Mouse (Mus musculus) forebrain, embryonic 10.5 days (tissue): ENCODE results near the gene Noc3l. TPM values are rescaled to one million over a fixed set of nuclear protein-coding genes. Genes with fewer than 3 reads are reported as not detected.

Experiments
- DNase-seq: peaks from one replicate; pipeline ENCODE4 v3.0.0-alpha.2; 2017; ENCODE audit warnings: low spot score; ENCODE audit errors: extremely low spot score
- H3K27ac ChIP-seq: fragments of 300-500 bp; sonication (generic); 2 replicates; pipeline ENCODE4 v1.5.1; 2016; ENCODE audit warnings: mild to moderate bottlenecking
- H3K27me3 ChIP-seq: fragments of 300-500 bp; sonication (generic); 2 replicates; pipeline ENCODE4 v1.6.1; 2016; ENCODE audit warnings: mild to moderate bottlenecking; ENCODE audit not compliant: poor library complexity, severe bottlenecking
- H3K36me3 ChIP-seq: fragments of 300-500 bp; sonication (generic); replicated peaks from 2 replicates; pipeline ENCODE4 v1.6.1; 2016; ENCODE audit warnings: mild to moderate bottlenecking, moderate library complexity
- H3K4me1 ChIP-seq: fragments of 300-500 bp; sonication (generic); 2 replicates; pipeline ENCODE4 v1.6.1; 2016
- H3K4me3 ChIP-seq: fragments of 300-500 bp; sonication (generic); 2 replicates; pipeline ENCODE4 v1.5.1; 2016; ENCODE audit warnings: mild to moderate bottlenecking, moderate library complexity
- H3K9me3 ChIP-seq: fragments of 300-500 bp; sonication (generic); 2 replicates; pipeline ENCODE4 v1.6.1; 2016; ENCODE audit warnings: mild to moderate bottlenecking, moderate library complexity
- whole genome bisulfite sequencing: fragments of 180-500 bp; shearing (Covaris S2); methylation state at CpG from one replicate; pipeline ENCODE4 v1.1.7; 2016; 5-methylcytosine and 5-hydroxymethylcytosine counted together
- polyA plus RNA-seq: library from polyadenylated mRNA; unstranded; fragments of >200 nt; fragmentation: Nextera tagmentation; extraction: Ambion mirVana; gene quantifications from 2 replicates; pipeline ENCODE4 v1.2.1, GENCODE M21; 2016

Noc3l gene
- polyA plus RNA-seq, 1 experiment from 2014 or later = 11.6 TPM

DNA sequence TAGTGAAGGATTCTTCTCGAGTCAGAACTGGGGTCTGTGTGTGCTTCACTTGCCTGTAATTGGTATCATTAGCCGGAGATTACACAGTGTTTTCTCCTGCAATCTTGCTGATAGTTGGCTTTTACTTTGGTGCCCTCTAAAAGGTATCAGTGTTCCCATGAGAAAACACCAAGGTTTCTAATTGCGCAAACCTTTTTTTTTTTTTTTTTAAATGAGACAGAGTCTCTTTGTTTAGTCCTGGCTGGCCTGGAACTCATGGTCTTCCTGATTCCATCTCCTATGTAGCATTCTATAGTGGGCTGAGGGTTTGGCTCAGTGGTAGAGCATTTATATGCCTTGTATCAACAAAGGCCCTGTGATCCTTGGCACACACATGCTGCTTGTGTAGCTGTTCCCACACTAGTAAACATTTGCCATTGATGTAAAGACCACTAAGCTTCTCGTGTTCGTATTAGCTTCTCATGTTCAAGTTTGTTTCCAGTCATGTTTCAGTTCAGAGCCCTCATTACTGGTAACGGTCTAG is 72.5 kb downstream of the Noc3l start:
- 80% methylated on average over 6 of the region's 6 CpGs for WGBS
- no peak overlapping the region for H3K27ac ChIP-seq
- H3K9me3 ChIP-seq = no peaks in the 10 kb centered on the region
- peaks cover 5% of the 10 kb centered on the region for H3K4me1 ChIP-seq
- no peaks in the 10 kb centered on the region for H3K27me3 ChIP-seq
- no peaks in the 10 kb centered on the region for H3K36me3 ChIP-seq
- no peak overlapping the region for H3K4me3 ChIP-seq
- no peak for DNase-seq

DNA sequence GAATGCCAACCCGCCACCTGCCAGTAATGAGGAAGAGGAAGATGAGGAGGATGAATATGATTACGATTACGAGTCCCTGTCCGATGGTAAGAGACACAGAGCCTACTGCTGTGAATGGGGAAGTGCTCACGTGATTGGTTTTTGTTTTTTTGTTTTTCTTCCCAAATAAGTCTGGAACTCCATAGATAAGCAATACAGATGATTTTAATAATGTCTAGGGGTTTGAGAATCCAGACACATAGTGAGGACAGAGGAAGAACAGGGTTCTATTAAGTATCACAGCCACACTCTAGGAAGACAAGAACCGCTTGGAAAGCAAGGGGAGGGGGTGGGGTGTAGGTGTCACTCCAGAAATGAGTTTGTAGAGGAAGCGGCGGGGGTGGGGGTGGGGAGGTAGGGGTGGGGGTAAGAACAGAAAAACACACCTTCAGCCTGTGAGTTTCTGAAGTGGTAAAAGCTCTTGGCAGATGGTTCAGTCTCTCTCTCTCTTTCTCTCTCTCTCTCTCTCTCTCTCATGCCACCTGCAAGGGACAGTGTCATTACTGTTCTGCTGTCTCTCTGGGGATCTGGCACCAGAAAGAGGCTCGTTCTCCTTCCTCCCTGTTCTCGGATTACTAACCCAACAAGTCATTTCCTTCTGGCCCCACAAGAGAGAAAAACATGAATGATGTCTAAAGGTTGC is 73.1 kb downstream of the Noc3l start:
- 75% methylated on average over 10 of the region's 10 CpGs for WGBS
- Histone ChIP-seq H3K4me1 (peaks cover 5% of the 10 kb centered on the region), H3K9me3 (no peaks in the 10 kb centered on the region), H3K27ac (no peak overlapping the region), H3K36me3 (no peaks in the 10 kb centered on the region), H3K27me3 (no peaks in the 10 kb centered on the region), H3K4me3 (no peak overlapping the region)
- no peak for DNase-seq

DNA sequence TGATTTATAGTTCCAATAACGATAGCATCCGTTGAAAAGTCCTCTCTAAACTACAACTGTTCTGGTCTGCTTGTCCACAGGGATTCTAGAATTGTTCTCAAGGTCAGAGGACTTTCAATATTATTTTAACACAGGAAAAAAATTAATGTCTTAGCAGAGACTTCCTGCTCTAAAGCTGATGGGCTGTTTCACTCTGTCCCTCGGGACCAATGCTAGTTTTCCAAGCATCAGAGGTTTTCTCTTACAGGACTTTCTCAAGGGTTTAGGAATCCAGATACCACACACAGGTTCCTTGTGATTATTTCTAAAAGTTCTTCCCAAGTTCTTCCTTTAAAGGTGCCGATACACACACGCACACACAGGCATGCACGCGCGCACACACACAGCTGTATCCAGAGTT is 74.5 kb downstream of the Noc3l start:
- Histone ChIP-seq H3K9me3 (no peaks in the 10 kb centered on the region), H3K27ac (no peak overlapping the region), H3K4me3 (no peak overlapping the region), H3K36me3 (no peaks in the 10 kb centered on the region), H3K27me3 (no peaks in the 10 kb centered on the region), H3K4me1 (peaks cover 5% of the 10 kb centered on the region)
- WGBS = 88% methylated on average over 8 of the region's 8 CpGs
- DNase-seq = no peak

Other genes starting within 250 kb of the Noc3l start
- 1.8 and 2.2 TPM in 2 replicates for gene Tbc1d12, start 17.3 kb upstream of the Noc3l start, polyA plus RNA-seq
- gene Hells, start 111.7 kb upstream of the Noc3l start, polyA plus RNA-seq = 115 and 122 TPM in 2 replicates
- not detected in 2 replicates for gene Cyp2c55, start 187.8 kb upstream of the Noc3l start, polyA plus RNA-seq
- gene Cyp2c65, start 241.8 kb upstream of the Noc3l start, polyA plus RNA-seq = not detected in 2 replicates